Mouse (Mus musculus) thymus, postnatal 25 days (tissue): ENCODE data around the gene Lsm4.

Experiments
- DNase-seq: peaks from one replicate; pipeline ENCODE4 v3.0.0; 2022

Lsm4 gene

DNA sequence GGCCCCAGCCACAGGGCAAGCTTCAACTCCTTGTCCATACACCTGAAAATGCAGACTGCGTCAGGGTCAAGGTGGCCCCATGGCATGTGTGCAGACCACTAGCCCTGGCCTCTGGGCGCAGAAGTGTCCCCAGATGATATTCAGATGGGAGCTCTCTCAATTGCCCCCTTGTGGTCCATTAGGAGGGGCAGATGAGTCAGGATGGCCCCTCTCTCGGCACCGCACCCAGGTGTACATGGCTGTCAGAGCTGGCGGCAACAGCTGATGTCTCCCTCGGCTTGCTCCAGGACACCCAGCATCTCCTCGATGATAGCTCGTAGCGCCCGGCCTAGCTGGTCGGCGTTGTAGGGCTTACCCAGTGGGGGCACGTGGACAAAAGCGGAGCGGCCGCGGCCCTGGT, 22.7 kb upstream of the Lsm4 start:
- no peak for DNase-seq

DNA sequence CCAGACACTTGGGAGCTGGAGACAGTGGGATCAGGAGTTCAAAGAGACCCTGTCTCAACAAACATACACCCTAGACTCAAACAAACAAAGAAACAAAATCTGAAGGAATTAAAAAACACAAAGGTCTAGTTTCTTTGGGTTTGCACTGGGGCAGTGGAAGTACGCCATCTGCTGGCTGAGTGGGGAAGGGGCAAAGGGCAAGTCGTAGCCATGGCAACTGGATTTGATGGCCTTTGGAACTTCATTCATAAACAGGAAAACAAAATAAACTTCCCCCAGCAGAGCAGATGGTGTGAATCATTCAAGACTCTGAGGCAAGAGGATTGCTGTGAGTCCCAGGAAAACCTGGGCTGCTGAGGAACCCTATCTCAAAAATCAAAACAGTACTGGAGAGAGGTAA, 19.8 kb upstream of the Lsm4 start:
- peak; percentile 63 for DNase-seq

DNA sequence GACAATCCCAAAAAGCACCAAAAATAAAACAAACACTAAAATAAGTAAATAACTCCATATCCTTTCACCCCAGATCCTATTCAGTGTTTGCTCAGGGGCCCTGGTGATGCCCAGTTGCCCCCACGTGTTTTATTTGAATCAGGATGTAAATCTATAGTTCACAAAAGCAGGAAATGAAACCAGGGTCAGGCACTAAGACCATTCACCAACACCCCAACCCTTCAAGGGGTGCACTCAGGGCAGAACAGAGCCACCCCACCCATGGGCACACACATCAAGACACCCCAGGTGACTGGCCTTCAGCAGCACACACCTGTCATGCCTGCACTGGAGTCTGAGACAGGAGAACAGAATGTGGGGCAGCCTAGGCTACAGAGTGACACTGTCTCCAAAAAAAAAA, 18.9 kb upstream of the Lsm4 start:
- DNase-seq, result no peak

DNA sequence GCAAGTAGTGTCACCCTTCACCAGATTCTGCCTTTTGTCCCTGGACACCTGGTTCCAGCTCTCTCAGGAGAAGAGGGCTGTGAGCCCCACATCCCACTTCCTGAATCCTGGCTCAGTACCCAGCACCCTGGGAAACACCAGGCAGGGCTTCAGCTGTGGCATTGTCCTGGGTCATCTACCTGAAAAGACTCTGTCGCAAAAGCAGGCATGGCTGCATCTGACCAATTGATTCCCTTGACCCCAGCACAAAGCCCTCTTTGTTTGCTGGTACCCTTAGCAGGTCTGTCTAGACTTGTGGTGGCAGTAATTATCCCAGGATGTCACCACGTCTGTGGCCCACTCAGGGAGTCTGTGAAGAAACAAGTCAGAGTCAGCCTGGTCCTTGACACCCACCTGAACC, 17.6 kb upstream of the Lsm4 start:
- no peak for DNase-seq

DNA sequence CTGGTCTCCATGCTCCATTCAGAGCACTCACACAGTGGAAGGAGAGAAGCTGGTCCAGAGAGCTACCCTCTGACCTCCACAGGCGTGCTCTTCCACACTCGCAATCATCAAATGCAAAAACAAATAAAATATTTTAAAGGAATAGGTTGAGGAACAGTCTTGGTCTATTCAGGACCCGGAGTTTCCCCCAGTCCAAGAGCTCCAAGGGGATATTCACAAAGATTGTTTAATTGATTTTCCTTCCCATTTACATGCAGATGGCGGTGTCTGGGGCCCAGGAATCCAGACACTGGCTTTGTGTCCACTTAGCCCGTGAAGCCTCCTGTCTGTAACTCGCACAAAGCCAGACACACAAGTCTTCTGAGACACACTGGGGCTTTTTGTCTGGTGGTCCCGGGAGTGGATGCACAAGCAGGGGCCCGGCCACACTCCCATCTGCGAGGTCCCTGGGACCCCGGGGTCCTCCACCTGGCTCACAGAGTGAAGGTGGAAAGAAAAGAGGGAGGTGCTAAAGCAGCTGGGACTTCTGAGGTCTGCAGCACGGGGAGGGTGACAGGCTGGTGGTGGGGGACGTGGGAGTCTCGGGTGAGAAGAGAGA, 16.8 kb upstream of the Lsm4 start:
- no peak for DNase-seq

DNA sequence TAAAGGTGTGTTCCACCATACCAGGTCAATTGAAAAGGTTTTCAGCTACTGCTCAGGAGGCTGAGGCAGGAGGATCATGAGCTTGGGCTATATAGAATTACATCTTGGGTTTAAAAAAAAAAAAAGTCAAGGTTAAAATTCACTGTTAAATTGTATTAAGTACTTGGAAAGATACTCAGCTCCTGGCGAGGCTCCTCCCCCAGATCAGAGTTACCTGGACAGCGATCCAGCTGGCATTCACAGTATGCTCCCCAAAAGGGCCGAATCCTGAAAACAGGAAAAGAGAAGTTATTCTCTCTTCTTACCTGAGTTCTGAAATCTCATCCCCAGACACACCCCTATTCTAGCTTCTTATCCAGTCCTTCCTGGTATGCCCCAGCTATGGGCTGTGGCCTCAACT, 15.8 kb upstream of the Lsm4 start:
- no peak for DNase-seq

DNA sequence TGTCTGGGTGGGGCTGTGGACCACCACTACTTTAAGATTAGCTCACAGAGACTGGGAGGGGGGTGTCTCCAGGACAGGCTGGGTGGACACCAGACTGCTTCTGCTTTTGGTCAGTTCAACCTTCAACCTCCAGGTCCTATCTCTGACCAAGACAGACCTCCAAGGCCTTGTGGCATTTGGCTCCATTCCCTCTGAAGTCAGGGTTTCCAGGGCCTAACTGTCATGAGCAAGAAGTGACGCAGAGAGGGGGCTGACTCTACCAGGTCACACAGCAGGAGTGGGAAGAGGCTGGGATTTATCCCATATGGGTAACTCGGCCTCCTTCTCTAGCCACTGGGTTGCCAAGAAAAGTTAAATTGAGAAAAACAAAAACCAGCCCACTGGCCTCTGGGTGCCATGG, 15.3 kb upstream of the Lsm4 start:
- DNase-seq, result no peak

DNA sequence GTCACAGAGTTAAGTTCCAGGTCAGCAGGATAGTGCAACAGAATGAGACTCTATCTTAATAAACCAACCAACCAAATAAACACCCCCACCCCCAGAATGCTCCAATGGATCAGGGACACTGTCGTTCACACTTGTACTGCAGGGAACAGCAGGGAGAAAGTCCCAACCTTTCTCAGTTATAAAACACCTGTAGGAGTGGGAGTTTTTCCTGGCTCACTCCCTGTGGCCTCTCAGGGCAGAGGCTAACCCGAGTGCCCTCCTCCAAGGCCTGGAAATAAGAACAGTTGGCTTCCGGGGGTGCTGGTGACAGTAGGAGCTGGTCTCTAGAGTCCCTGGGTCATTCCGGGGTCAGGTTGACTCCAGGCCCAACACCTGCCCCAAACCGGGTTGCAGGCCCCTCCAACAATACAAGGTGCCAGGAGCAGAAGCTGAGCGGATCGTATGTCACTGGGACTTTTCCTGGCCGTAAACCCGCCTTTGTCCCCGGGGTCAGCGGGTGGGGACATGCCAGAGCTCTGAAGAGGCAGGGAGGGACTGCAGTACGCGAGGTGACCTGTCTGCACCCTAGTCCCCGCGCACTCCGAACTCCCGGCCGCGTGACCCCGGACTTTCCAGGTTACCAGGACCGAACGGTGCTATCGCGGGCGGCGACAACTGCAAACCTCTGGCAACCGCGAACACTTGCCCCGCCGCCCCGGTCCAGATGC, 14.0 kb upstream of the Lsm4 start:
- no peak for DNase-seq

DNA sequence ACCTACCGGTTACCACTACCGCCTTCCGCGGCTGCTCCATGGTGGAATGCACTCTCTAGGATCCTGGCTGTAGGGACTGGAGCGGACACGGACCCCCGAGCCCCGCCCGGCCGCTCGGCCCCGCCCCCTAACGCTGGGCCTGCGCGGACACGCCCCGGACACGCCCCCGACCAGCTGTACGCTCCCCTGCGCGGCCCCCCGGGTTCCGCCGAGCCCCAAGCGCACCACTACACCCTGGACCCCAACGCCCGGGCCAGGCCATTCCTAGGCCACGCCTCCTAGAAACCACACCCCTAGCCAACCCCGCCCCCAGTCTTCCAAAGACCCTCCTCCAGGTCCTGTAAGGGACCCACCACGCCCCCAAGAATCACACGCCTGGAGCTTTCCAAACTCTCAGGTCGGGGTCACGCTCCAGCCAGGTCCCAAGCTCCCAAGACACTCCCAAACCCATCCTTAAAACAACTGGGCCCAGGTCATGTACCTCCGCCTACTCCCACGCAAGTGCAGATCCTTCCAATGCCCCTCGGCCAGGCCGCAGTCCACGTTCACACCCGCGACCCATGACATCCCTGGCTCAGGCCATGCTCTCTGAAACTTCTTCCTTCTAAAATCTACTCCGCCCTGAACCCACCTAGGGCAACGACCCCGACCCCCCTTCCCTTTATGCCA, 13.3 kb upstream of the Lsm4 start:
- peak; percentile 90 for DNase-seq

DNA sequence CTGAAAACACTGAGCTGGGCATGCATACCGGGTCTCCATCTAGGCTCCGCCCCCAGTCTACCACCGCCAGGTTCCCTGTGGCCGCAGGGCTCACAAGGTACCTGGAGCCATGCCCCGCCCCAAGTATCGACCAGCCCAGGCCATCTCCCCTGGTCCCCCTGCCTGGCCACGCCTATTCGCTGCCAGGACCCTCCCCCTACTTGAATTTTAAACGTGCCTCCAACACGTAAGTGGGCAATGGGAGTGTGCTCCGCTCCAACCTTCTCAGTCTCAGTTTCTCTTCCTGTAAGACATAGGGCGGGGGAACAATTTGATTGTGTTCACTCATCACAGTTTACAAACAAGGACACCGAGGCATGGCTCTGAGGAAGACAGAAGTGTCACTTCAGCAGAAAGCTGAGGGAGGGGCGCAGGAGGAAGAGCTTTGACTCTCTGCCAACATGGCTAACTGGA, 12.7 kb upstream of the Lsm4 start, which contains the start of gene Pgpep1:
Gene Pgpep1, minus strand, starts transcription at position 116 of the 453 bp plus-strand sequence.
- DNase-seq, result peak; percentile 35

DNA sequence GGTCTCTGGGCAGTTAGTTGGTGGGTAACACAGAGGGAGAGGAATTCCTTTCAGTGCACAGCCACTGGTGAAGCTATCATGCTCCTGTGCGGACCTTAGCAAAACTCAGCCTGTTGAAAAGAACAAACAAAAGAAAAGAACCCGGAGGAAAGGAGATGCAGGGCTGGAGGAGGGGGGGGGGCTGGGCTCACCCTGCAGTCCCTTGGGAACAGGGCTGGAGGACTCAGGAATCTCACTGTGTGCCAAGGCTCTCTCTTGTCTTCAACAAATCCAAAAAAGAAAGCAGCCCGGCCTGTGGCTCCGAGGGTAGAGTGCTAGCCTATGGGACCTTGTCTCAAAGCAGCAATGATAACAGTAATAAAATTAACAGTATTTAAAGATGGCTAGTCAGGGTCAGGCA, 9.4 kb upstream of the Lsm4 start:
- DNase-seq, result no peak

DNA sequence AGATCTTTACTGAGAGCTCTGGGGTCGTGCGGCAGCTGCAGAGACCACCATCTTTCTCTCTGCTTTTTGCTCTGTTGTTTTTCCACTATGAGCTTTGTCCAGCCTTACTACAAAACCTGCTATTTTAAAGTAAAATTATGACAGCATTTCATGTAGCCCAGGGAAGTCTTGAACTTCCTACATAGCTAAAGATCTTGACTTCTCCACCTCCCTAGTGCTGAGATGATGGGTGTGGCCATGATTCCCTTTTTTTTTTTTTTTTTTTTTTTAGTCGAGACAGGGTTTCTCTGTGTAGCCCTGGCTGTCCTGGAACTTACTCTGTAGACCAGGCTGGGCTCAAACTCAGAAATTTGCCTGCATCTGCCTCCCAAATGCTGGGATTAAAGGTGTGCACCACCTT, 8.4 kb upstream of the Lsm4 start:
- no peak for DNase-seq

DNA sequence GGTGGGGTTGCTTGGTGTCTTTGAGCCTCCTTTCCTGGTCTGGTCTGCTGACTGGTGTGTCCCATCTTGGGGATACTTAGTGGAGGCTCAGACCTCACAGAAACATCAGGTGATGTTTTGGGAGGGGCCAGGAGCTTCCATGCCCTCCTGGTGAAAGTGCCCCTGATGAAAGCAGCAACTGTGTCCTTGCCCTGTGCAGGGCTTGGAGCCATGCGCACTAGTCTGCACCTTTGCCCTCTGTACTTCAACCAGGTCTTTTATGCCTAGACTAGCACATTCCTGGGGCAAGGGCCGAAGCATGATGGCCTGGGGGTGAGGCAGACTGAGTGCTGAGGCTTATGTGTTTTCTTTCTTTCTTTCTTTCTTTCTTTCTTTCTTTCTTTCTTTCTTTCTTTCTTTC, 7.4 kb upstream of the Lsm4 start:
- DNase-seq, result no peak

DNA sequence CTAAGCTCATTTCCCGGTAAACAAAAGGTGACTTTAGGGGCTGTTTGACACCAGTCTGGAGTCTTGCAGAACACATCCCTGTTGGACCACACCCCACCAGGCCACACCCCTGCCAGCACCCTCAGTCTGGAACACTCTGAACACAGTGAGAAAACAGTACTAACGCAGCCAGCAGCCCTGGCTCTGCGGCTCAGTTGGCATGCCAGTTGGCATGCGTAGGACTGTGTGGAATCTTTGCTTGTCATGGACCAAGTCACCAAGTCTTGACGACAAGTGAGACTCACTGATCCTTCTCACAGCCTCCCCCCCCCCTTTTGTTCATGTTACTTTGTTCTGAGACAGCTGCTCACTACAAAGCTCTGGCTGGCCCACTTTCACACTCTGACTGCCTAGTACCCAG, 6.0 kb upstream of the Lsm4 start:
- DNase-seq, result peak; percentile 24

DNA sequence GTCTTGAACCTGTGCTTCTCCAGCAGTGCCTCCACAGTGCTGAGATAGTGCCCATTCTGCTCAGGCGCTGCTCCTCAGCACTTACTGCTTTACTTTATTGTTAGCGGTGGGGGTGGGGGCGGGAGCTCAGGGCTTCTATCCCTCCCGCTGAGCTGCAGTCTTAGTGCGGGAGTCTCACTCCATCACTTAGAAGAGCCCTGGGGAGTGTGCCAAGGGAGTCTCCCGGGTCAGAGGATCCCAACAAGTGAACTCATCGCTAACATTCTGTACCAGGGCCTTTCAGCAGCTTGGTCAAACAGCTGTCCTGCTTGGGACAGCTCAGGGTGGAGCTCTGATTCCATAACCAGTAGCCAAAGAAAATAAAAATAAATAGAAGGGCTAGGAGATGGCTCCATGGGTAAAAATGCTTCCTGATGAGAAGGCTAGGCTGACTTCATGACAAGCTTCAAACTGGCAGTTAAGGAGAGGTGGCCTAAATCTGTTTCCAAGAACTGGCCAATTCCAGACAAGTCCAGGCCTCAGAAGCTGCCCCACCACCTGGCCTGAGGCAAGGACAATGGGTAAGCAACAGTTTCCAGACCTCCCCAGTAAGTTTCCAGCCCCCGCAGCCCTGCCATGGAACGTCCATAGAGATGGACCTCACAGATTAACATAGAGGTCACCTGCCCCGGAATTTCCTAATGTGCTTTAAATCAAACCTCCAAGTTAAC, 1.3 kb upstream of the Lsm4 start:
- DNase-seq, result no peak

DNA sequence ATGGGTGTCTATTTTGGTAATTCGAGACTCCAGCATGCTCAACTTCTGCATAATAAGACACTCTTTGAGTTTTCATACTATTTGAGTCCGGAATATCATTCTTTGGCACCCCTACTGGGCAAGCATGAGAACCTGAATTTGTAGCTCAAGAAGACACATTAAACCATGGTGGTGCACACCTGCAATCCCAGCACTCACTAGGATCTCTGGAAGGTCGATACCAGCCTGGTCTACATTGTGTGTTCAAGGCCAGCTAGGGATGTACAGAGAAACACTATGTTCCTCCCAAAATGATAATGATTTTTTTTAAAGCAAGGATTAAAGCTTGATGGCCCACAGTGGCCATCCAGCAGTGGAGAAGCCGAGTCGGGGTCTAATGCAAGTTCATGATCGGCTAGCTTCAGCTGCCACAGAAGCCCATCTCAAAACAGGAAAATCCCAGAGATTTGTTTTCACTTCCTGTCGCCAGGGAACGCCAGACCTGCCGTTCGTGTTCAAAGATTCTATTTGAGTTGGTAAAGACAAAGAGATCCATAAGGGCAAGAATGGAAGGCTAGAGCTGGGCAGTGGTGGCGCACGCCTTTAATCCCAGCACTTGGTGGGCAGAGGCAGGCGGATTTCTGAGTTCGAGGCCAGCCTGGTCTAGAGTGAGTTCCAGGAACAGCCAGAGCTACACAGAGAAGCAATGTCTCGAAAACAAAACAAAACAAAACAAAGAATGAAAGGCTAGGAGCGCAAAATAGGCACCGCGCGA, 546 bp upstream of the Lsm4 start:
- DNase-seq, result no peak

DNA sequence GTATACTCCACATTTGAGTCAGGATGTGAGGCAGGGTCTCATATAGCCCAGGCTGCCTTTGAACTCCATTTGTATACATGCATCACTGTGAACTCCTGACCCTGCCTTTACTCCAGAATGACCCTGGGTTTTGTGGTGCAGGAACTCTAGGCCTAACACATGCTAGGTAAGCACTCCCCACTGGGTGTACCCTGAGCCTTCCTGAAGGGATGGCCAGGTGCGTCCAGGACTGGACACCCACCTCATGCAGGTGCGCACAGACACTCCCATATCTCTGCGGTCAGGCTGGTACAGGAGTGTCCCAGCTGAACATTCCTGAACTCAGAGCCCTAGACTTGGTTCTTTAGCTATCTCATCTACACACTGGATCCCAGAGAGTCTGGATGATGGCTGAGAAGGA, 1.1 kb downstream of the Lsm4 start:
- DNase-seq, result peak; percentile 25

DNA sequence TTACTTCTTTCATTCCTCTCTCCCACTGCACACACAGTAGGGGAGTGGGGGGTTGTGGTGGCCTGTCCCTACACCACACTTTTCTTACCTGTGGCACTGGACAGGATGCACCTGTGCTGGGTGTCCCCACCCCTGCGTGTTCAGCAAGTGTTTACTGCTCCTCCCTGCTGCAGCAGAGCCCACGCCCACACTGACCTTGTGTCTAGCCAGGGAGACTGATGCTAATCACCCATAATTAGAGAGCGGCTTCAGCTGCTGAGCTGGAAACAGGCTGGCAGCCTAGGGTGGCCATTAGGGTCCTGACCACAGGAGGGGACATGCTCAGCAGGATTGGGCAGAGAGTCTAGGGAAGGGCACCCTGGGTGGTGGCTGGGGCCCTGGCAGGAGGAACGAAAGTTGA, 1.7 kb downstream of the Lsm4 start:
- no peak for DNase-seq

DNA sequence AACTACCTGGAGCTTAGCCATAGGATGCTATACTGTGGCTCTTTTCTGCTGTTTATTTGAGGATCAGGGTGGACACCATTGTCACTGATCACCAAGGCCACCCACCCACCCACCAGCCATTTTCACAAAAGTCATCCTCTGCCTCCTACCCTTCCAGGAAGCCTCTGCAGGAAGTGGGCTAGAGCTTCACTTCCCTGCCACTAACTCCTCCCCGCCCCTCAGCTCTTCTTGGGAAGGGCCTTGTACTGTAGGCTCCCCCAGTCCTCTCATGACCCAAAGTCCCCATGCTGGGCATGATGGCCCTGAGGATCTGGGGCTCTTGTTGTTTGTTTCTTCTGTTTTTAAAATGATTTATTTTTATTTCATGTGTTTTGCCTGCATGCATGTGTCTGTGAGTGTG, 2.3 kb downstream of the Lsm4 start:
- peak; percentile 73 for DNase-seq

DNA sequence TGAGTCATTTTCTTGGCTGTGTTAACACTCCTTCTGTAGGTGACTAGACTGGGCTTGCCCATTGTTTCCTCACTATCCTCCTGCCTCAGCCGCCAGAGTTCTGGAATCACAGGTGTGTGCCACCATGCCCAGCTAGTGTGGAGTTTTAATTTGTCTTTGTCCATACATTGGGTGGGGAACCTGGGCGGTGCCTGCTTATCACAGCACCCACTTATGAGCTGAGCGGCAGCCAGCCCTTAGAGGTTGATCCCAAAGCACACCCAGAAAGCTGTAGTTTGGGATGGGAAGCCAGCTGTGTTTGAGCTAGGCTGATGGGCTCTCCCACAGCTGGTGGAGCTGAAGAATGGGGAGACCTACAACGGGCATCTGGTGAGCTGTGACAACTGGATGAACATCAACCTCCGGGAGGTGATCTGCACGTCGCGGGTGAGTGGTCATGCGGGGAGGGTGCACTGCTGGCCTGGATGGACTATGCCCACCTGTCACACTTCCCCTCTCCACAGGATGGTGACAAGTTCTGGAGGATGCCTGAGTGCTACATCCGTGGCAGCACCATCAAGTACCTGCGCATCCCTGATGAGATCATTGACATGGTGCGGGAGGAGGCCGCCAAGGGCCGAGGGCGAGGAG, 4.5 kb downstream of the Lsm4 start:
- DNase-seq, result no peak

DNA sequence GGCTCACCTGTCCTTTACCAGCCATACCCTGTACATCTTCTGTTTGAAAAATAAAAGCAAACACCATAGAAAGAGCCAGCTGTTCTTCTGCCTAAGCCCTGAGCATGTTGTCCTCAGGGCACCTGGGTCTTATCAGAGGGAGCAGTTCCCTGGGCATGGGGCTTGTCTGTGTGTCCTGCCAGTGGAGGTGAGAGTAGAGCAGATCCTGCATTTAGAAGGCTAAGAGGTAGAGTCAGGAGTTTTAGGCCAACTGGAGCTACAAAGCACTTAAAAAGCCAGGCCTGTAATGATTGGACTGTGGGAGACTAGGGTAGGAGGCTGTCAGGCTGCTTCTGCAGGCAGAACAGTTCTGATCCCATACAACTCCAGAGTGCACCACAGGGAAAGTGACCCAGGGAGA, 5.6 kb downstream of the Lsm4 start:
- no peak for DNase-seq

DNA sequence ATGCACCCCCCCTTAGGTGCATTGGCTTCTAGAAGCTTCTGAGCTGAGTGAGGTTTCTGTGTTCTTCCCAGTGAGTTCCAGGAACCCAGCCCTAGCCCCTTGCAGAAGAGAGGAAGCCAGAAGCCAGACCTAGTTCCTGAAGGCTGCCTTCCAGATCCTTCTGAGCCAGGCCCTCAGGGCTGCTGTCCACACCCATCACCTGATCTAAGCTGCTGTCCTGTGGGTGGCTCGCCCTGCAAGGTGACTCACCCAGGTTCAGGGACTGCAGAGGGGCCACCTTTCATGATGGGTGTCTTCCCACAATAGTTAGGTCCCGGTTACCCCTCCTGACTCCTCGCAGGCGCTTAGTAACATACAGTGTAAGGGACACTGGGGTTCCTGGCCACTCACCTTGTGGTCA, 6.4 kb downstream of the Lsm4 start:
- DNase-seq, result no peak

DNA sequence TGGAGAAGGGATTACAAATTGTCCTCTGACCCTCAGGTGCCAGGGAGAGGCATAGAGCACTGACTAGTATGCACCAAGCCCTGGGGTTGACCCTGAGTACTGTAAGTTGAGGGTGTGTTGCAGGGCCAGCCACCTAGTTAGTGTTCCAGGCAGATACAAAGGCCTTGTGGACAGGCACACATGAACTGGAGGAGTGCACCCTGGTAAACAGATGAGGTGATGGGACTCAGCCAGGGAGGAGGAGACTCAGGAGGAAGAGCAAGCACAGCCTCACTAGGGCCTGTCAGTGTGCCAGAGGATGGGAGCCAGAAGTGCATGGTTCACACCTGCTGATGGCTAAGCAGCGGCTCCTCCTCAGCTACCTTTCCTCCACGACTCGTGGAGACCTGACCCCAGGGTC, 7.0 kb downstream of the Lsm4 start:
- no peak for DNase-seq
